8 mouse cellular contexts compared by ENCODE assay signal in the genomic region with DNA sequence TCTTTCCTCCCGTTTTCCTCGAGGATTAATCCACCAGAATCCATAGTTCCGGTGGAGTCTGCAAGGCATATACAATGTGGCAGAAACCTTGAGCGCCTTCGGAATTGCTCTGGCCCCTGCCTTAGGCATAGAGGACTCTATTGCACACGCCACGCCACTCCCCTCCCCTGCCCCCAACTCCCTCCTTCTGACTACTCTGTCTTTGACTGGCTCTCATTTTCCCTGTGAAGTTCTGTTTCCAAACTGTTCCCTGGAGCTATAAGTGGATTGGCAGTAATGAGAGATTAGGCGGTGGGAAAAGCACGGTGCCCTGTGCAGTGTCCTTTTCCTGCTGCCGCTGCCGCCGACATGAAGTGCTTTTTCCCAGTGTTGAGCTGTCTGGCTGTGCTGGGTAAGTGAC. TPM values are rescaled to one million over a fixed set of nuclear protein-coding genes. Genes with fewer than 3 reads are reported as not detected.
A peak's percentile ranks its signal among the peaks of the same experiment; 100 is the strongest.
DNase-seq lines count a peak whose midpoint lies in the region; ATAC-seq and TF ChIP-seq lines count a peak whose summit lies in the region.

No protein-coding gene starts in this region.

- no peaks in the 10 kb centered on the region for H3K27me3 ChIP-seq in ES-Bruce4 (ENCODE audit: control insufficient read depth, insufficient read depth, low read length, poor library complexity, severe bottlenecking)
- H3K27me3 ChIP-seq in heart, embryonic 14.5 days (ENCODE audit: control insufficient read depth, insufficient read depth, low read length): no peaks in the 10 kb centered on the region
- H3K27me3 ChIP-seq in liver, embryonic 11.5 days (replicated peaks; ENCODE audit: control insufficient read depth, insufficient read depth, low read length): no peaks in the 10 kb centered on the region
- no peaks in the 10 kb centered on the region for H3K27me3 ChIP-seq in midbrain, postnatal 0 days (ENCODE audit: insufficient read depth, low read length)

- no peak for TF ChIP-seq POLR2A in ES-Bruce4 (IDR thresholded peaks at IDR 0.05; ENCODE audit: insufficient read depth, low read length)

- peak overlapping the region; percentile 77 for H3K4me3 ChIP-seq in ES-Bruce4 (ENCODE audit: low read depth, low read length)
- H3K4me3 ChIP-seq in brown adipose tissue, adult 24 weeks (ENCODE audit: insufficient read depth, low read depth, low read length): peak overlapping the region; percentile 63
- peak overlapping the region; percentile 82 to 91 for H3K4me3 ChIP-seq in heart, embryonic 14.5 days (ENCODE audit: control insufficient read depth in 1 of 2, insufficient read depth in 1 of 2, low read depth in 1 of 2, low read length in 2 of 2)
- peak overlapping the region; percentile 86 for H3K4me3 ChIP-seq in liver, embryonic 11.5 days (ENCODE audit: low read depth, low read length)
- H3K4me3 ChIP-seq in midbrain, postnatal 0 days (ENCODE audit: low read depth, low read length): peak overlapping the region; percentile 90

- H3K4me2 ChIP-seq in heart, embryonic 14.5 days (ENCODE audit: low read length): peak overlapping the region; percentile 94
- H3K4me2 ChIP-seq in liver, embryonic 11.5 days: peak overlapping the region; percentile 97
- H3K4me2 ChIP-seq in midbrain, postnatal 0 days (ENCODE audit: low read depth, low read length, poor library complexity, severe bottlenecking): peak overlapping the region; percentile 86

- no peaks in the 10 kb centered on the region for H3K36me3 ChIP-seq in ES-Bruce4 (ENCODE audit: control insufficient read depth, insufficient read depth, low read length, poor library complexity, severe bottlenecking)
- H3K36me3 ChIP-seq in heart, embryonic 14.5 days (ENCODE audit: control insufficient read depth, insufficient read depth, low read length): no peaks in the 10 kb centered on the region
- no peaks in the 10 kb centered on the region for H3K36me3 ChIP-seq in liver, embryonic 11.5 days (ENCODE audit: control insufficient read depth, insufficient read depth, low read length)
- no peaks in the 10 kb centered on the region for H3K36me3 ChIP-seq in midbrain, postnatal 0 days (ENCODE audit: insufficient read depth, low read length)

- peak overlapping the region; percentile 90; the same call in 1 of the 2 replicates for H3K9ac ChIP-seq in ES-Bruce4 (ENCODE audit: low read depth, poor library complexity, severe bottlenecking)
- peak overlapping the region; percentile 96 for H3K9ac ChIP-seq in heart, embryonic 14.5 days (ENCODE audit: low read length)
- H3K9ac ChIP-seq in liver, embryonic 11.5 days (ENCODE audit: low read depth, low read length): peak overlapping the region; percentile 82
- peak overlapping the region; percentile 89 for H3K9ac ChIP-seq in midbrain, postnatal 0 days (replicated peaks; ENCODE audit: low read length, poor library complexity, severe bottlenecking)

- DNase-seq in liver, embryonic 11.5 days (ENCODE audit: low spot score): peak; percentile 59
- DNase-seq in midbrain, postnatal 0 days (ENCODE audit: low spot score): peak; percentile 66
- DNase-seq in cerebellum, adult 8-10 months: no peak
- DNase-seq in spleen, adult 12 weeks (ENCODE audit: low spot score): no peak

- no peaks in the 10 kb centered on the region for H3K9me3 ChIP-seq in ES-Bruce4 (replicated peaks; ENCODE audit: control insufficient read depth, insufficient read depth, low read length, poor library complexity, severe bottlenecking)
- H3K9me3 ChIP-seq in heart, embryonic 14.5 days (ENCODE audit: control insufficient read depth, low read length): no peaks in the 10 kb centered on the region
- H3K9me3 ChIP-seq in liver, embryonic 11.5 days (ENCODE audit: control insufficient read depth, low read length): no peaks in the 10 kb centered on the region
- no peaks in the 10 kb centered on the region for H3K9me3 ChIP-seq in midbrain, postnatal 0 days (ENCODE audit: low read length)

- peaks cover 6% of the 10 kb centered on the region for H3K4me1 ChIP-seq in ES-Bruce4 (ENCODE audit: control insufficient read depth, insufficient read depth, low read length)
- no peaks in the 10 kb centered on the region; the same call in 1 of the 2 replicates for H3K4me1 ChIP-seq in brown adipose tissue, adult 24 weeks (ENCODE audit: control insufficient read depth, insufficient read depth, insufficient read length, low read length)
- H3K4me1 ChIP-seq in heart, embryonic 14.5 days (ENCODE audit: control insufficient read depth in 2 of 2, insufficient read depth in 2 of 2, low read length in 2 of 2): peaks cover 28 to 44% of the 10 kb centered on the region in 2 experiments
- peaks cover 39% of the 10 kb centered on the region for H3K4me1 ChIP-seq in liver, embryonic 11.5 days (replicated peaks; ENCODE audit: control insufficient read depth, insufficient read depth, low read length)
- peaks cover 40% of the 10 kb centered on the region for H3K4me1 ChIP-seq in midbrain, postnatal 0 days (ENCODE audit: insufficient read depth, low read length)

- WGBS in heart, embryonic 14.5 days: under 1% methylated on average over 12 of the region's 12 CpGs
- WGBS in liver, embryonic 11.5 days: 1% methylated on average over 12 of the region's 12 CpGs
- under 1% methylated on average over 12 of the region's 12 CpGs for WGBS in midbrain, postnatal 0 days

- no peak overlapping the region for H3K27ac ChIP-seq in ES-Bruce4 (ENCODE audit: insufficient read depth, low read length)
- H3K27ac ChIP-seq in brown adipose tissue, adult 24 weeks (replicated peaks; ENCODE audit: low read depth, low read length): no peak overlapping the region
- peak overlapping the region; percentile 87 to 88 for H3K27ac ChIP-seq in heart, embryonic 14.5 days (replicated peaks in 1 of 2; ENCODE audit: control insufficient read depth in 1 of 2, insufficient read depth in 1 of 2, low read depth in 2 of 2, low read length in 2 of 2)
- H3K27ac ChIP-seq in liver, embryonic 11.5 days (ENCODE audit: low read depth, low read length): no peak overlapping the region
- peak overlapping the region; percentile 79 for H3K27ac ChIP-seq in midbrain, postnatal 0 days (ENCODE audit: low read depth, low read length)

- no peak for TF ChIP-seq CTCF in ES-Bruce4 (IDR thresholded peaks at IDR 0.05; ENCODE audit: low read depth, low read length)
- no peak for TF ChIP-seq CTCF in midbrain, postnatal 0 days (IDR thresholded peaks at IDR 0.05)

- peak; percentile 58 for ATAC-seq in heart, embryonic 14.5 days (ENCODE audit: insufficient number of reproducible peaks, insufficient read depth, low FRiP score, low read depth)
- ATAC-seq in liver, embryonic 11.5 days (replicated peaks; ENCODE audit: low FRiP score): peak; percentile 37; the same call in 1 of the 2 replicates
- ATAC-seq in midbrain, postnatal 0 days (ENCODE audit: low FRiP score): no peak
- ATAC-seq in inflammation-experienced regulatory T-cells, adult 6 months: no peak

- no peak for TF ChIP-seq EP300 in ES-Bruce4 (IDR thresholded peaks at IDR 0.05; ENCODE audit: insufficient read depth, low read depth, low read length)

RNA-seq across cellular contexts. Expression of gene Igsf3, which starts 1.2 kb away (rescaled TPM):
- polyA plus RNA-seq in ES-Bruce4 (2011; ENCODE audit: insufficient read depth, insufficient read length, low read depth, missing spikeins): 29.1 and 30.5 TPM in 2 replicates
- polyA plus RNA-seq in brown adipose tissue, adult 24 weeks (2012; ENCODE audit: insufficient read depth, insufficient read length, missing spikeins): 0.63 and 0.71 TPM in 2 replicates
- polyA plus RNA-seq in heart, embryonic 14.5 days (2014; fragmentation: Nextera tagmentation; extraction: Ambion mirVana): 25.5 and 28.1 TPM in 2 replicates
- polyA plus RNA-seq in liver, embryonic 11.5 days (2014; fragmentation: Nextera tagmentation; extraction: Ambion mirVana): 16.6 and 17.3 TPM in 2 replicates
- 102 and 104 TPM in 2 replicates for total RNA-seq in midbrain, postnatal 0 days (2014; rRNA removed)
- 84.2 and 84.9 TPM in 2 replicates for polyA plus RNA-seq in midbrain, postnatal 0 days (2015; fragmentation: Nextera tagmentation; extraction: Ambion mirVana)
- polyA plus RNA-seq in inflammation-experienced regulatory T-cells, adult 6 months (2017; shearing (Covaris generic)): 1 to 10 TPM in 2 of 3 experiments, under 1 TPM in 1; 0.53 to 1.6 (median 1.3) TPM

Comparison
In these comparisons a context has a peak if more than half of its experiments do, and no peak if none do; other contexts are left out.
1. H3K27ac ChIP-seq: peak in heart, embryonic 14.5 days (2 of 2) and midbrain, postnatal 0 days (single experiment); none in ES-Bruce4 (single experiment), brown adipose tissue, adult 24 weeks (single experiment) and liver, embryonic 11.5 days (single experiment).
2. ATAC-seq: peak in heart, embryonic 14.5 days (single experiment) and liver, embryonic 11.5 days (single experiment); none in midbrain, postnatal 0 days (single experiment) and inflammation-experienced regulatory T-cells, adult 6 months (single experiment).
3. DNase-seq: peak in liver, embryonic 11.5 days (single experiment) and midbrain, postnatal 0 days (single experiment); none in cerebellum, adult 8-10 months (single experiment) and spleen, adult 12 weeks (single experiment).
4. Peak in every context shown above with its lines, with median percentiles within 50 percentile points of each other: H3K4me3 ChIP-seq, H3K9ac ChIP-seq and H3K4me2 ChIP-seq.